Mouse (Mus musculus): ENCODE results near the gene Coa3.

DNA sequence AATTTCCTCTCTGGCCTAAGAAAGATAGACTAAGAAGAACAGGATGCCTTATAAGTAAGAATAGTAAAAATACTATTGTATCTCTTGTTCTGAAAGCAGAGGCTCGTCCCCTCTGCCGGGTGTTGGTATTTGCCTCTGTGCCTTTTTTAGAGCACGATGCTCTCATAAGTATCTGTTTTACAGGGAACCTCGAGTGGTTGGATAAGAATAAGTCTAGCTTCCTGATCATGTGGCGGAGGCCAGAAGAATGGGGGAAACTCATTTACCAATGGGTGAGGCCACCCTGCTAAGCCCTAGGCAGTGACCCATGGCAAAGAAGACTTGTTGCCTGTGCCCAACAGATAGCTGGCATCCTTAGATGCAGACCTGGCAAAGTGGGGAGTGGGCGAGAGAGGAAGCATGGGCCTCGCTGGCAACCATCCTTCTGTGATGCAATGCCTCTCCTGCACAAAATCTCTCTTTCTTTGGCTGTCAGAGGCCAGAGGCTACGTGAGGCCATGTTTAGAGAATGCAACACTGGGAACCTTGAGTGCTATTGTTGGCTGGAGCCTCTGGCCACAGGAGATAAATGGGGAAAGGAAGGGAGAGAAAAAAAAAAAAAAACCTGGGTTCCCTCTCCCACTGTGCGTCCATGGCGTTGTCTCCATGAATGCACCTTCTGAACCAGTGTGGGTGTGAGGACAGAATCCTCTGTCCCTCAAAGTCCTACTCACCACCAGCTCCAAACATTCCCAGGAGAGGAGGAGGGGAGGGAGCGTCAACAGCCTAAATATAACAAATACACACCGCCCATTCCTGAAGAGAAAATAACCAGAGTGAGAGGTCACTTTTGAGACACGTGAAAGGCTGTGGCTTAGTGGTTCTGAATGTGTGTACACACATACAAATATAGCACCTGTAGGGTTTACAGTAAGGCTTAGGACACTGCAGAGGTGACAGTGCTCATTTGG, 22.8 kb downstream of the Coa3 start:
- TF ChIP-seq CTCF (IDR thresholded peaks at IDR 0.05; ENCODE audit: borderline replicate concordance, extremely low read depth, insufficient read depth, insufficient read length) (no peak), POLR2A (IDR thresholded peaks at IDR 0.05; ENCODE audit: borderline replicate concordance, extremely low read depth, insufficient read depth, insufficient read length, poor library complexity, severe bottlenecking) (no peak)
